Mouse (Mus musculus) spleen, postnatal 36 days (tissue): ENCODE data around the gene Lrmp.

Experiments used
- DNase-seq, 2 experiments: peaks; one replicate each; pipeline ENCODE4 v3.0.0; 2022; ENCODE audit warnings: low spot score in 2 of 2, mixed read lengths in 1 of 2

The Lrmp gene

GRCm38 (mm10) chr6:145202432-145203125, 87.1 kb downstream of the Lrmp start:
- no peak for DNase-seq

GRCm38 (mm10) chr6:145204440-145204839, 89.0 kb downstream of the Lrmp start:
- DNase-seq = no peak

GRCm38 (mm10) chr6:145205142-145205541, 89.7 kb downstream of the Lrmp start:
- no peak for DNase-seq

- DNase-seq = no peak
These were observed 94.7 kb downstream of the Lrmp start for GRCm38 (mm10) chr6:145210056-145210680.

- DNase-seq = peak; percentile 99 to 100
These were observed 95.4 kb downstream of the Lrmp start, which contains the start of the genes Casc1 and Etfrf1 for GRCm38 (mm10) chr6:145210816-145211338. Casc1 (minus strand) TSS chr6:145211005. Etfrf1 (plus strand) TSS chr6:145211134.

GRCm38 (mm10) chr6:145211376-145212305, 96.2 kb downstream of the Lrmp start:
- DNase-seq = no peak

- DNase-seq = no peak
These were observed 98.5 kb downstream of the Lrmp start for GRCm38 (mm10) chr6:145213916-145214315.

- DNase-seq = no peak
These were observed 100.4 kb downstream of the Lrmp start for GRCm38 (mm10) chr6:145215826-145216225.

GRCm38 (mm10) chr6:145224246-145224645, 108.8 kb downstream of the Lrmp start:
- DNase-seq = no peak
